Mouse (Mus musculus) heart, embryonic 11.5 days (tissue): ENCODE data around the gene Irgm2. TPM values are rescaled to one million over a fixed set of nuclear protein-coding genes. Genes with fewer than 3 reads are reported as not detected.
"Not testable (repeated sequence)": the region's sequence is repeated elsewhere in the genome, so short reads cannot be mapped to it uniquely, and the experiment has no call there.

Experiments used
- ATAC-seq: fragments of 200-750 bp; cut with Nextera tagmentation; replicated peaks from 2 replicates; pipeline ENCODE4 v1.8.0; 2017; ENCODE audit warnings: moderate library complexity; ENCODE audit not compliant: insufficient number of reproducible peaks, low FRiP score, low TSS enrichment
- H3K27ac ChIP-seq: fragments of 300-500 bp; sonication (generic); 2 replicates; pipeline ENCODE4 v1.5.1; 2014; ENCODE audit warnings: mild to moderate bottlenecking, low read depth, low read length
- H3K27me3 ChIP-seq: fragments of 300-500 bp; sonication (generic); 2 replicates; pipeline ENCODE4 v1.6.1; 2014; ENCODE audit warnings: mild to moderate bottlenecking, low read length, mixed read lengths; ENCODE audit not compliant: control insufficient read depth, insufficient read depth
- H3K36me3 ChIP-seq: fragments of 300-500 bp; sonication (generic); 2 replicates; pipeline ENCODE4 v1.6.1; 2014; ENCODE audit warnings: mild to moderate bottlenecking, low read length, moderate library complexity, mixed read lengths; ENCODE audit not compliant: control insufficient read depth, insufficient read depth
- H3K4me1 ChIP-seq: fragments of 300-500 bp; sonication (generic); 2 replicates; pipeline ENCODE4 v1.6.1; 2014; ENCODE audit warnings: low read length; ENCODE audit not compliant: control insufficient read depth, insufficient read depth
- H3K4me2 ChIP-seq: fragments of 300-500 bp; sonication (generic); 2 replicates; pipeline ENCODE4 v1.6.1; 2014; ENCODE audit warnings: mild to moderate bottlenecking, moderate library complexity
- H3K4me3 ChIP-seq: fragments of 300-500 bp; sonication (generic); 2 replicates; pipeline ENCODE4 v1.5.1; 2014; ENCODE audit warnings: low read depth, low read length
- H3K9ac ChIP-seq: fragments of 300-500 bp; sonication (generic); 2 replicates; pipeline ENCODE4 v1.6.1; 2014; ENCODE audit warnings: mild to moderate bottlenecking, low read depth, low read length, moderate library complexity
- H3K9me3 ChIP-seq: fragments of 300-500 bp; sonication (generic); replicated peaks from 2 replicates; pipeline ENCODE4 v1.6.1; 2016; ENCODE audit warnings: low read length; ENCODE audit not compliant: control insufficient read depth
- WGBS: fragments of 180-500 bp; shearing (Covaris S2); extraction: QIAGEN DNeasy Blood & Tissue Kit; methylation state at CpG from one replicate; pipeline ENCODE4 v1.1.7; 2014; ENCODE audit not compliant: insufficient replicate concordance; 5-methylcytosine and 5-hydroxymethylcytosine counted together
- polyA plus RNA-seq: library from polyadenylated mRNA; unstranded; fragments of >200 nt; fragmentation: Nextera tagmentation; extraction: Ambion mirVana; gene quantifications from 2 replicates; pipeline ENCODE4 v1.2.1, GENCODE M21; 2014

Gene Irgm2
- polyA plus RNA-seq: 1.4 and 1.6 TPM in 2 replicates

- H3K4me1 ChIP-seq, H3K36me3 ChIP-seq, H3K27me3 ChIP-seq, H3K9me3 ChIP-seq: not testable (repeated sequence)
- 0 out of 2 replicates have a peak within 1 kb of the TSS, but pooled peaks have one; percentile 12 for H3K27ac ChIP-seq
- H3K4me3 ChIP-seq: peak within 1 kb of the TSS; percentile 61
- peak within 1 kb of the TSS; percentile 75 for H3K9ac ChIP-seq
- H3K4me2 ChIP-seq: peak within 1 kb of the TSS; percentile 79
- peak; percentile 86; the same call in 1 of the 2 replicates for ATAC-seq
- WGBS: 5% methylated on average over 12 of the region's 15 CpGs
Measured at GRCm38 (mm10) chr11:58199229-58200037, at the start of gene Irgm2, which contains the start of gene Igtp. TSS of gene Irgm2 (plus strand) at chr11:58199618. TSS of gene Igtp (plus strand) at chr11:58199556.

DNA sequence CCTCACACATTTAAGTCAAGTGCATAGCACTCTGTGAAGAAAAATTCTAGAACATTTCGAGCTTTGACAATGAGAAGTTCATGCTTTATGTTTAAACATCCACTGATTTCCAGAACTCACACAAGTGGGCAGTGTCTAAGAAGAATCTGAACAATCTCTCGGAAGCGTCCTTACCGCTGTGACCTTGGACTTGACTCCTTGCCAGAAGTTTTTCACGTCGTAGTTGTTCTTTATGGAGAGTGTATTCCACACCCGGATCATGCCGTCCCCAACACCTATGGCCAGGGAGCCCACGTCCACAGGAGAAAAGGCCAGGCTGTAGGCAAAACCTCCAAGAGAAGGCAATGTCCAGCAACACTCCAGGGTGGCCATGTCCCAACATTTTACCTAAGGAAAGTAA, 44.0 kb upstream of the Irgm2 start:
- H3K9me3 ChIP-seq: no peaks in the 10 kb centered on the region
- WGBS: 84% methylated on average over 9 of the region's 9 CpGs
- no peaks in the 10 kb centered on the region for H3K27me3 ChIP-seq
- no peak overlapping the region for H3K4me3 ChIP-seq
- H3K4me2 ChIP-seq: no peak overlapping the region
- H3K4me1 ChIP-seq: no peaks in the 10 kb centered on the region; the same call in 1 of the 2 replicates
- no peak overlapping the region for H3K9ac ChIP-seq
- no peak overlapping the region for H3K27ac ChIP-seq
- peaks cover 37% of the 10 kb centered on the region for H3K36me3 ChIP-seq
- no peak for ATAC-seq

- Histone ChIP-seq H3K4me1 (no peaks in the 10 kb centered on the region; the same call in 1 of the 2 replicates), H3K9ac (no peak overlapping the region), H3K9me3 (no peaks in the 10 kb centered on the region), H3K27ac (no peak overlapping the region), H3K4me3 (no peak overlapping the region), H3K36me3 (peaks cover 34% of the 10 kb centered on the region), H3K4me2 (no peak overlapping the region), H3K27me3 (no peaks in the 10 kb centered on the region)
- WGBS: 75% methylated on average over 3 of the region's 3 CpGs
- ATAC-seq: no peak
Measured at GRCm38 (mm10) chr11:58156871-58157270, 42.5 kb upstream of the Irgm2 start.

GRCm38 (mm10) chr11:58165072-58165471, 34.3 kb upstream of the Irgm2 start:
- Histone ChIP-seq H3K9ac (no peak overlapping the region), H3K36me3 (peaks cover 32% of the 10 kb centered on the region)
- ATAC-seq: no peak

DNA sequence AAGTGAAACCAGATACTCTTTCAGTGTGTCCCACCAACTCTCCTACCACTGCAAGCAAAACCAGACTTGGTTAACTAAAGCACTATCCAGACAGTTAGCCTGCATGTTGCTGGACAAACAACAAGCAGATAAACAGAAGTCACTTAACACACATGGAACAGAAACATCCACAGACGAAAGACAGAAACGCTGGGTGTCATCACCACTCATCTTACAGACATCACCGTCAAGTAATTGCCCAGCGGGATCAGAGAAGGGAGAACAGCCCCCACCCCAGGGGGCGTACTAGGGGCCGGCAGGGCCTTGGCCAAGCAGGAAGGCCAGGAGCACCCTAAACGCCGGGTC, 31.6 kb upstream of the Irgm2 start:
- WGBS: 1% methylated on average over 8 of the region's 8 CpGs
- ATAC-seq: no peak
- Histone ChIP-seq H3K27me3 (no peaks in the 10 kb centered on the region), H3K4me2 (peak overlapping the region; percentile 87), H3K9me3 (no peaks in the 10 kb centered on the region; the same call in 1 of the 2 replicates), H3K9ac (peak overlapping the region; percentile 88), H3K4me3 (peak overlapping the region; percentile 97), H3K4me1 (peaks cover 12% of the 10 kb centered on the region), H3K27ac (peak overlapping the region; percentile 64), H3K36me3 (peaks cover 29% of the 10 kb centered on the region)

More at GRCm38 (mm10) chr11:58165072-58165471, 34.3 kb upstream of the Irgm2 start:
- WGBS: 87% methylated on average over 2 of the region's 2 CpGs
- Histone ChIP-seq H3K4me1 (peaks cover 7% of the 10 kb centered on the region; the same call in 1 of the 2 replicates), H3K9me3 (no peaks in the 10 kb centered on the region; the same call in 1 of the 2 replicates), H3K4me2 (no peak overlapping the region), H3K27ac (no peak overlapping the region), H3K4me3 (no peak overlapping the region), H3K27me3 (no peaks in the 10 kb centered on the region)

DNA sequence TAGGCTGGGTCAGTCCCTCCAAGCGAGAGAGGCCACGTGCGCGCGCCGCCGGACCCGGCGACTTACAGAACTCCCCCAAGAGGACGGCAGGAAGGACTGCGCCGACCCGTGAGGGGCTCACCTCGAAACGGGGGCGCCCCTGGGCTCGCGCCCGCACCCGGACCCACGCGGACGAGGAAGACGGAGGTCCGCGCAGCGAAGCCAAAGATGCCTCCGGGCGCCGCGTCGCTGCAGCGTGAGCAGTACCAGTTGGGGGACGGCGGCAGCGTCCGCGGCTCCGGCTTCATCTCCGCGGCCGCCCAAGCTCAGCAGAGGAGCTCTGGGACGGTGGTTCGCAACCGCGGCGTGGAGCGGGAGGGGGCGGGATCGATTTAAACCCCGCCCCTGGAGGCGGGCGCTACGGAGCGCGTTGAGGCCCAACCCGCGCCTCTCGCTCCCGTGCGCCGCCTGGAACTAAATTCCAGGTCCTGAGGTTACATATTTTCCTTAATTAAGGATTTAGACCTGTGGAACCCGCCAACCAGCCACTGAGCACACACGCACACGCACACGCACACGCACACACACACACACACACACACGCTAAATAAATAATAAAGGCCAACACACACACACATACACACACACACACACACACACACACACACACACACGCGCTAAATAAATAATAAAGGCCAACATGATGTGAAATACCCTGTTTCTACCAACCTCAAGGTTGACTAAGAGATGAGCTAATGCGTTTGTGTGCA, 31.1 kb upstream of the Irgm2 start, which contains the start of gene Gemin5:
Gene Gemin5, minus strand, starts transcription at position 373 of the 749 bp plus-strand sequence.
- peak within 1 kb of the TSS; percentile 88 for H3K9ac ChIP-seq
- peak within 1 kb of the TSS; percentile 97 for H3K4me3 ChIP-seq
- peak within 1 kb of the TSS; percentile 64 for H3K27ac ChIP-seq
- H3K4me2 ChIP-seq: peak within 1 kb of the TSS; percentile 87
- H3K9me3 ChIP-seq: no peaks in the 10 kb centered on the region; the same call in 1 of the 2 replicates
- H3K36me3 ChIP-seq: peaks cover 28% of the 10 kb centered on the region
- 2% methylated on average over 69 of the region's 71 CpGs for WGBS
- no peaks in the 10 kb centered on the region for H3K27me3 ChIP-seq
- peak; percentile 85 for ATAC-seq
- peaks cover 12% of the 10 kb centered on the region for H3K4me1 ChIP-seq

DNA sequence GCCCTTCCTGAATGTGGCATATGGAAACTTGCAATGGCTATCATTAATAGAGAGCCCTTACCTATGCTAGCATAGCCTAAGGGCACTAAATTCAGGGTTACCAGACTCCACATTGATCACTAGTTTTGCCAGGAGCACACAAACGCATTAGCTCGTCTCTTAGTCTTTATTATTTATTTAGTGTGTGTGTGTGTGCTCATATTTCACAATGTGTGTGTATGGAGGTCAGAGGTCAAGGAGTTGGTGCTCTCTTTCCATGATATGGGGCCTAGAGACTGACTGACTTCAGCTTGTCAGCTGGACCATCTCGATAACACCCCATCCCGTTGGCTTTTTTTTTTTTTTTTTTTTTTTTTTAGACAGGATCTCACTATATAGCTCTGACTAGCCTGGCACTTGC, 29.8 kb upstream of the Irgm2 start:
- no peak overlapping the region for H3K4me3 ChIP-seq
- no peaks in the 10 kb centered on the region; the same call in 1 of the 2 replicates for H3K9me3 ChIP-seq
- H3K4me1 ChIP-seq: peaks cover 12% of the 10 kb centered on the region
- ATAC-seq: no peak
- 75% methylated on average over 4 of the region's 4 CpGs for WGBS
- H3K9ac ChIP-seq: no peak overlapping the region
- no peaks in the 10 kb centered on the region for H3K27me3 ChIP-seq
- no peak overlapping the region for H3K27ac ChIP-seq
- H3K4me2 ChIP-seq: no peak overlapping the region
- peaks cover 23% of the 10 kb centered on the region for H3K36me3 ChIP-seq

GRCm38 (mm10) chr11:58171459-58172091, 27.8 kb upstream of the Irgm2 start, which contains the start of gene Mrpl22:
TSS of gene Mrpl22 (plus strand) at chr11:58171661.
- Histone ChIP-seq H3K9me3 (no peaks in the 10 kb centered on the region), H3K27me3 (no peaks in the 10 kb centered on the region), H3K27ac (peak within 1 kb of the TSS; percentile 55; the same call in 1 of the 2 replicates), H3K4me1 (peaks cover 12% of the 10 kb centered on the region), H3K36me3 (peaks cover 20% of the 10 kb centered on the region), H3K4me2 (peak within 1 kb of the TSS; percentile 69), H3K9ac (peak within 1 kb of the TSS; percentile 91), H3K4me3 (peak within 1 kb of the TSS; percentile 88)
- WGBS: under 1% methylated on average over 34 of the region's 34 CpGs
- ATAC-seq: peak; percentile 57
